ENCODE assay signal across 18 mouse cellular contexts in genomic region chr5:121064721-121065120, GRCm38 (mm10). TPM values are rescaled to one million over a fixed set of nuclear protein-coding genes. Genes with fewer than 3 reads are reported as not detected.
"Had no signal": no experiment of that assay in that cellular context is flagged by ENCODE, and none has a peak within 500 bp of the region (broad histone marks: within the 10 kb centered on the region; RNA-seq: fewer than 3 reads in every experiment).

No protein-coding gene starts in this region.

- H3K27ac ChIP-seq: intestine, embryonic 15.5 days; layer of hippocampus, adult 2 months; limb, embryonic 12.5 days; liver, embryonic 14.5 days; macrophage; stomach, embryonic 15.5 days had no signal

- ATAC-seq: intestine, embryonic 15.5 days had no signal

- H3K9ac ChIP-seq: intestine, embryonic 15.5 days; limb, embryonic 12.5 days; liver, embryonic 14.5 days; neural tube, embryonic 13.5 days; stomach, embryonic 15.5 days had no signal

- DNase-seq: kidney, adult 18-20 months; kidney, postnatal 10 days; kidney, postnatal 4 days; liver; lung, adult 2 months; lung, postnatal 10 days; right cerebral cortex, postnatal 14 days; thymus, adult 2 months; thymus, postnatal 25 days had no signal

- H3K4me1 ChIP-seq: intestine, embryonic 15.5 days; limb, embryonic 12.5 days; megakaryocyte, embryonic 14.5 days; stomach, embryonic 15.5 days had no signal

- H3K9me3 ChIP-seq: intestine, embryonic 15.5 days; limb, embryonic 12.5 days; megakaryocyte, embryonic 14.5 days; neural tube, embryonic 13.5 days; stomach, embryonic 15.5 days had no signal

- H3K36me3 ChIP-seq: intestine, embryonic 15.5 days; limb, embryonic 12.5 days; neural tube, embryonic 13.5 days; stomach, embryonic 15.5 days had no signal

- H3K27me3 ChIP-seq: intestine, embryonic 15.5 days; limb, embryonic 12.5 days; neural tube, embryonic 13.5 days; stomach, embryonic 15.5 days had no signal

- H3K4me3 ChIP-seq: intestine, embryonic 15.5 days; layer of hippocampus, adult 2 months; limb, embryonic 12.5 days; megakaryocyte, embryonic 14.5 days; neural tube, embryonic 13.5 days; stomach, embryonic 15.5 days had no signal

- H3K4me2 ChIP-seq: intestine, embryonic 15.5 days; limb, embryonic 12.5 days; neural tube, embryonic 13.5 days; stomach, embryonic 15.5 days had no signal

RNA-seq across cellular contexts. Expression of gene Rph3a, which starts 54.8 kb away (rescaled TPM):
- polyA plus RNA-seq: kidney, embryonic 14.5 days; limb, embryonic 12.5 days; liver, embryonic 14.5 days; lung, adult 2 months; macrophage had no signal
